Mouse (Mus musculus): ENCODE data around the gene Chrm1. TPM values are rescaled to one million over a fixed set of nuclear protein-coding genes. Genes with fewer than 3 reads are reported as not detected.
A peak's percentile ranks its signal among the peaks of the same experiment; 100 is the strongest.

Gene Chrm1
- polyA plus RNA-seq, 1 experiment = 2.4 TPM

DNA sequence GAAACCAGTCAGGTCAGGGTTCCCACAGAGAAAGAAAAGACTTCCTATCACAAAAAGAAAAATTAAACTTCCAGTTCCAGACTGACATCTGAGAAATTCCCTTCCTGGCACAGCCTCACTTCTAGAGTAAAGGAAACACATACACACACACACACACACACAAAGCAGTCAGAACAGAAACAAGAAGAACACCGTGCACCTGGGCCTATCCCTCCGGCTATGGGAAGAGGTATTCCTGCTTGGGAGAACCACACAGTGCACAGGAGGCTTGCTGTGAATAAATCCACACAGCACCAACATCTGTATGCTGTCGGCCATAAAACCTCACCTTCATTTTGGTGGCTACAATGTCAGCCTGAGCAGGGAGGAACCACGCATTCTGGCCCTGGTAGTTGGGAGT, 47.9 kb downstream of the Chrm1 start:
- Histone ChIP-seq H3K27ac (ENCODE audit: insufficient read depth, low read depth, low read length) (peak overlapping the region; percentile 84), H3K36me3 (ENCODE audit: control insufficient read depth, insufficient read depth, low read length) (peaks cover 50% of the 10 kb centered on the region), H3K4me1 (ENCODE audit: control insufficient read depth, insufficient read depth, insufficient read length, low read length) (peaks cover 30% of the 10 kb centered on the region), H3K27me3 (ENCODE audit: control insufficient read depth, insufficient read depth, low read length) (no peaks in the 10 kb centered on the region), H3K4me3 (ENCODE audit: low read depth, low read length) (peak overlapping the region; percentile 43)
- WGBS = 28% methylated on average over 4 of the region's 4 CpGs
- TF ChIP-seq CTCF (IDR thresholded peaks at IDR 0.05; ENCODE audit: extremely low read depth, insufficient read length, insufficient replicate concordance, low read depth, low read length) = no peak
- no peak for TF ChIP-seq POLR2A (IDR thresholded peaks at IDR 0.05; ENCODE audit: low read depth, low read length)

DNA sequence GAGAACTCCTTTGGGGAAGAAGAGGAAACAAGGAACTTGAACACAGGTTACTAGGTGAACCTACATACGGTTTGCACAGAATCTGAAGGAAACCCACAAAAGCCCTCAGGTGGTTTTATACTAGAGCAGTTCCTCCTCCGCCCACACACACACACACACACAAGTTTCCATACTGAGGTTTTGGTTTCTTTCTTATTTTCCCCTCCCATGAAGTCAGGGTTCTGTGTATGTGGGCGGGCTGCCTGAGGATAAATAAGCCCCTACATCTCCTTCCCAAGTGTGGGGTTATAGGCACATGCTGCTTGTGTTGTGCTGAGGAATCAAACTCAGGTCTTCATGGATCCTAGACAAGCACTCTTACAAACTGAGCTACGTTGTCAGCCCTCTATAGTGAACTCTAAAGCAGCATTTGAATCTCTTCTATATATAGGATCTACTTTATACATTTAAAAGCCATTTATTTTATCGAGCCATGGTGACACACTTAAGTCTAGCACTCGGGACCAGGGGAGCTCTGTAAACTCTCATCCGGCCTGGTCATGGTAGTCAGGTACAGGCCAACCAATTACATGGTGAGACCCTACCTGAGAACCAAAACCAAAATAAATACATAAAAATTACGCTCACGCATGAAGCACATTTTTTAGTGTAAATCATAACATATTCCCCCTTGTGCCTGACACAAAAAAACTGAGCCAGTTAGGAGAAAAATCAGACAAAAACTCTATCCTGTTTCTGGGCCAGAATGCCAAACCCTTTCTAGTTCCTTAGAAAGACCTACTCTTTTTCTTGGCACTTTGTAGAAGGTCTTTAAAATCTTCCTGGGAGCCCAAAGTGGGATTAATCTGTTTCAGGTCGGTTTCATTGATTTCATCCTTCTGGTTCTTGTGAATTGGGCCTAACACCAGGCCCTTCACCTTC, 48.6 kb downstream of the Chrm1 start:
- no peak for TF ChIP-seq POLR2A (IDR thresholded peaks at IDR 0.05; ENCODE audit: low read depth, low read length)
- TF ChIP-seq CTCF (IDR thresholded peaks at IDR 0.05; ENCODE audit: extremely low read depth, insufficient read length, insufficient replicate concordance, low read depth, low read length) = no peak

DNA sequence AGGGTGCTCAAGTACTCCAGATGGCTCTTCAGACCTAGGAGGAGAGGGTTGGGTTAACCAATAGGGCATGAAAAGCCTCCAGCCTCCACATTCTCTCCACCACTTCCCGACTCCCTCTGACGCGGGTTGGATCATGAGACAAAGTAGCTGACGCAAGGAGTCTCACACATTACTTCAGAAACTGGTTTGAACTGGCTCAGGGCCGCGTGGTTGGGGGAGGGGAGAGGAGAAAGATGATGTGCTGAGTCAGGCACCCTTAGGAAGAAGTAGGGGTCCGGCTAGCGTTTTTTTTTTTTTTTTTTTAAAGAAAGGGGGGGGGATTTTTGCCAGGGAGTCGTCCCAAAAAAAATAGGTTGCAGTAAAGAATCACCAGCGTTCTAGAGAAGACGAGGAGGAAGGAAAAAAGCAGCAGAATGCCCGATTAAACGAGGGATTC, 49.3 kb downstream of the Chrm1 start:
- peak overlapping the region; percentile 84 for H3K27ac ChIP-seq (ENCODE audit: insufficient read depth, low read depth, low read length)
- peaks cover 32% of the 10 kb centered on the region; the same call in 1 of the 2 replicates for H3K4me1 ChIP-seq (ENCODE audit: control insufficient read depth, insufficient read depth, insufficient read length, low read length)
- H3K27me3 ChIP-seq (ENCODE audit: control insufficient read depth, insufficient read depth, low read length) = no peaks in the 10 kb centered on the region
- H3K36me3 ChIP-seq (ENCODE audit: control insufficient read depth, insufficient read depth, low read length) = peaks cover 38% of the 10 kb centered on the region
- peak overlapping the region; percentile 69 for H3K4me3 ChIP-seq (ENCODE audit: low read depth, low read length)
- TF ChIP-seq POLR2A (IDR thresholded peaks at IDR 0.05; ENCODE audit: low read depth, low read length) = no peak
- no peak for TF ChIP-seq CTCF (IDR thresholded peaks at IDR 0.05; ENCODE audit: extremely low read depth, insufficient read length, insufficient replicate concordance, low read depth, low read length)
- WGBS = under 1% methylated on average over 13 of the region's 13 CpGs

More for the DNA sequence above, 48.6 kb downstream of the Chrm1 start:
- peak overlapping the region; percentile 69 for H3K4me3 ChIP-seq (ENCODE audit: low read depth, low read length)
- H3K27ac ChIP-seq (ENCODE audit: insufficient read depth, low read depth, low read length) = peak overlapping the region; percentile 84
- H3K36me3 ChIP-seq (ENCODE audit: control insufficient read depth, insufficient read depth, low read length) = peaks cover 45% of the 10 kb centered on the region
- H3K27me3 ChIP-seq (ENCODE audit: control insufficient read depth, insufficient read depth, low read length) = no peaks in the 10 kb centered on the region
- H3K4me1 ChIP-seq (ENCODE audit: control insufficient read depth, insufficient read depth, insufficient read length, low read length) = peaks cover 32% of the 10 kb centered on the region
- 35% methylated on average over 10 of the region's 10 CpGs for whole genome bisulfite sequencing

DNA sequence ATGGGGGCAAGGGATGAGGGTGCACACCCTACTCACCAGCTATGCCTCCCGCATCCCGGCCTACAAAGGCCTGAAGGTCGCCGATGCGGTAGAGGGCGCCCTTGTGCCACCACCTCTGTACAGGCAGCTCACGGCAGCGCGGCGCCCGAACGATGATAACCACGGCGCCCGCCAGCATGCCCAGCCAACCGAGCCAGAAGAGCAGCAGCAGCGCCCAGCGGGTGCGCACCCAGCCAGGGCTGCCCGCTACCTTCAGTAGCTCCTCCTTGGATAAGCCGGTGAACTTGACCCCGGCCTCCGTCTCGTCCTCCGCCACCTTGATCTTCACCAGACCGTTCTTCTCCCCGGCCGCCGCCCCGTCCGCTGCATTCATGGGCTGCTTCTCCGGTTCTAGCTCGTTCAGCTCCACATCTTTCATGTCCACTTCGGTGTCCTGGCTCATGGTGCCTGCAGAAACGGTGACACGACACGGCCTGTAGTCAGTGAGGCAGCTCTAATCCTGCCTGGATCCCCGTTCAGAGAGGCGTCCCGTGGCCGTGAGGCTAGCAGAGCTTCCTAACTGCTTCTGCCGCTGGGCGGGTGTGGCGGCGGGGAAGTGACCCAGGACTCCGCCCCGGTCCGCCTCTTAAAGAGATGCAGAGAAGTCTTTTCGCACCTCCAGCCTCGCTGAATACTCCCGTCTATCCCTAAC, 49.9 kb downstream of the Chrm1 start:
- Histone ChIP-seq H3K4me1 (ENCODE audit: control insufficient read depth, insufficient read depth, insufficient read length, low read length) (peaks cover 32% of the 10 kb centered on the region; the same call in 1 of the 2 replicates), H3K27me3 (ENCODE audit: control insufficient read depth, insufficient read depth, low read length) (no peaks in the 10 kb centered on the region), H3K36me3 (ENCODE audit: control insufficient read depth, insufficient read depth, low read length) (peaks cover 33% of the 10 kb centered on the region), H3K27ac (ENCODE audit: insufficient read depth, low read depth, low read length) (peak overlapping the region; percentile 84), H3K4me3 (ENCODE audit: low read depth, low read length) (peak overlapping the region; percentile 69)
- WGBS = under 1% methylated on average over 51 of the region's 51 CpGs
- peak; percentile 61 for TF ChIP-seq CTCF (IDR thresholded peaks at IDR 0.05; ENCODE audit: extremely low read depth, insufficient read length, insufficient replicate concordance, low read depth, low read length)
- TF ChIP-seq POLR2A (IDR thresholded peaks at IDR 0.05; ENCODE audit: low read depth, low read length) = peak; percentile 99

DNA sequence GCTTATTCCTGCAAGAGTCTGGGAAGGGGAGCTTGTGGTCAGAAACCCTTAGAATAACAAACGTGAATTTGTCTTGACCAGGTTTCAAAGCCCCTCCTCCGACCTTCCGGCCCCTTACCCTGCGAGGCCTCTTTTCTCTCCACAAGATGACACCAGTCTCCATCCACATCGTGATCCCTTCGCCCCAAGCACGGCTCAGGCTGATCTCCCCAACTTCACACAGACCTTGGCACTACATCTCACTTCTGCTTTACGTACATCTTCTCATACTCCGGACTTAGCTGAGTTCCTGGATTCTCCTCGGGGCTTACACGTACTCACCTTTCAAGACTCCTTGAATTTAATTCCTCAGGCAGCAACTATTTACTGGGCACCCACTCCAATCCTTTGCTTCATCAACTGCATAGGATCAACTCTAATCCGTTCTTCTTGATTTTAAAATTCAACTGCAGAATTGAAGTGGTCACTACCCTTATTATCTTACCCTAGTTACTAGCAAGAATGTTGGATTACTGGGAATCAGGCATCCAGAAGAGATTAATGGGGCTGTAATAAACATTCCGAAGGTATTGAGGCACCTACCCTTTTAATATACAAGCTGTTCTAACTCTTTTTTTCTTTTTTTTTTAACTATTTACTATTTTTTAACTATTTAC, 50.5 kb downstream of the Chrm1 start:
- TF ChIP-seq CTCF (IDR thresholded peaks at IDR 0.05; ENCODE audit: extremely low read depth, insufficient read length, insufficient replicate concordance, low read depth, low read length) (no peak), POLR2A (IDR thresholded peaks at IDR 0.05; ENCODE audit: low read depth, low read length) (no peak)
- no peaks in the 10 kb centered on the region for H3K27me3 ChIP-seq (ENCODE audit: control insufficient read depth, insufficient read depth, low read length)
- H3K27ac ChIP-seq (ENCODE audit: insufficient read depth, low read depth, low read length) = peak overlapping the region; percentile 84
- H3K4me1 ChIP-seq (ENCODE audit: control insufficient read depth, insufficient read depth, insufficient read length, low read length) = peaks cover 32% of the 10 kb centered on the region; the same call in 1 of the 2 replicates
- H3K4me3 ChIP-seq (ENCODE audit: low read depth, low read length) = peak overlapping the region; percentile 69
- 12% methylated on average over 13 of the region's 13 CpGs for WGBS
- H3K36me3 ChIP-seq (ENCODE audit: control insufficient read depth, insufficient read depth, low read length) = peaks cover 26% of the 10 kb centered on the region

DNA sequence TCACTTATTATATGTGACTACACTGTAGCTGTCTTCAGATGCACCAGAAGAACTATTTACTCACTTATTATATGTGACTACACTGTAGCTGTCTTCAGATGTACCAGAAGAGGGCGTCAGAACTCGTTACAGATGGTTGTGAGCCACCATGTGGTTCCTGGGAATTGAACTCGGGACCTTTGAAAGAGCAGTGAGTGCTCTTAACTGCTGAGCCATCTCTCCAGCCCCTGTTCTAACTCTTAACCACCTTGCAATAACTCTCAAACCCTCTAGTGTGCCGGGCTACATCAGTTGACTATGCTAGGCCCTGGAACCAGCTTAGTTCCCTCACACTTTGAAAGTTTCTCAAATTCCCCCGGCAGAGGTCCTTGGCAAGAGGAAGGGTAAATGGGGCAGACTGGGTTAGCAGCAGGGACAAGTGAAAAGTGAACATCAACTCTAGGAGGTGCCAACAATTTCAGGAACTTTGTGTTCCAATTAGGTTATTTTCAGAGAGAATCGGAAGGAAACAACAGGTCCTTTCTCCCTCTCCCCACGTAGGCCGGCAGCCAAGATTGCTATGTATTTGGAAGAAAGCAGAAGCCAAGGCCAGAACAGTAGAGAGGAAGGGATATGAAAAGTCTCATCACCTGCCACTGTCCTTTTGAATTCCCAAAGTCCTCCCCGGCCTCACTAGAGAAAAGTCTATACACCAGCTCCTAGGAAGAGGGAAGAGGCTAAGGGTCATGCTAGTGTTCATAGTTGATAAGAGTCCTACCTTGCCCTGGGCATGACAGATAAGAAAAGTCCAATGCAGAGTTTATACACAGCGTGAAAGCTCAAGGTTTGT, 51.3 kb downstream of the Chrm1 start:
- TF ChIP-seq CTCF (IDR thresholded peaks at IDR 0.05; ENCODE audit: extremely low read depth, insufficient read length, insufficient replicate concordance, low read depth, low read length) (no peak), POLR2A (IDR thresholded peaks at IDR 0.05; ENCODE audit: low read depth, low read length) (no peak)
- H3K4me3 ChIP-seq (ENCODE audit: low read depth, low read length) = no peak overlapping the region
- WGBS = 52% methylated on average over 10 of the region's 10 CpGs
- no peaks in the 10 kb centered on the region for H3K27me3 ChIP-seq (ENCODE audit: control insufficient read depth, insufficient read depth, low read length)
- H3K4me1 ChIP-seq (ENCODE audit: control insufficient read depth, insufficient read depth, insufficient read length, low read length) = peaks cover 28% of the 10 kb centered on the region; the same call in 1 of the 2 replicates
- peaks cover 18% of the 10 kb centered on the region for H3K36me3 ChIP-seq (ENCODE audit: control insufficient read depth, insufficient read depth, low read length)
- H3K27ac ChIP-seq (ENCODE audit: insufficient read depth, low read depth, low read length) = peak overlapping the region; percentile 94
